Mouse (Mus musculus): ENCODE results near the gene Papss1.
A peak's percentile ranks its signal among the peaks of the same experiment; 100 is the strongest.

The Papss1 gene

GRCm38 (mm10) chr3:131636126-131636525, 71.6 kb downstream of the Papss1 start:
- no peak for DNase-seq (ENCODE audit: low spot score)

DNA sequence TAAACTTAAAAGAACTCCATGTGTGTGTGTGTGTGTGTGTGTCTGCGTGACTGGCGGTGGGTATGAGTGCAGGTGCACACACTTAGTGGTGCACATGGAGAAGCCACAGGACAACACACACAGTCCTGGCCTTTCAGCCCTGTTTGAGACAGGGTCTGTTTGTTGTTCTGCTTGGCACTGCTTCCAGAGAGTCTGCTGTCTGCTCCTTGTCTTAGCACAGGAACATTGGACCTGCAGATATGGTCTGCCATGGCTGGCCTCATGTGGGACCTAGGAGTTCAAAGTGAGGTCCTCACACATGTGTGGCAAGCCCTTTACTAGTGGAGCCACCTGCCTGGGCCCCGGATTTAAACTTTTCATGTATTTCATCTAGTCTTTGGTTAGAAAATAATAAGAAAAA, 72.4 kb downstream of the Papss1 start:
- no peak for DNase-seq (ENCODE audit: low spot score)

GRCm38 (mm10) chr3:131637664-131638063, 73.1 kb downstream of the Papss1 start:
- no peak for DNase-seq (ENCODE audit: low spot score)

- no peak for DNase-seq (ENCODE audit: low spot score)
These were observed 73.6 kb downstream of the Papss1 start for GRCm38 (mm10) chr3:131638216-131638615.

GRCm38 (mm10) chr3:131642681-131643292, 78.2 kb downstream of the Papss1 start:
- peak; percentile 3 for DNase-seq (ENCODE audit: low spot score)

GRCm38 (mm10) chr3:131645203-131645602, 80.6 kb downstream of the Papss1 start:
- DNase-seq (ENCODE audit: low spot score) = no peak

GRCm38 (mm10) chr3:131654366-131654765, 89.8 kb downstream of the Papss1 start:
- no peak for DNase-seq (ENCODE audit: low spot score)

DNA sequence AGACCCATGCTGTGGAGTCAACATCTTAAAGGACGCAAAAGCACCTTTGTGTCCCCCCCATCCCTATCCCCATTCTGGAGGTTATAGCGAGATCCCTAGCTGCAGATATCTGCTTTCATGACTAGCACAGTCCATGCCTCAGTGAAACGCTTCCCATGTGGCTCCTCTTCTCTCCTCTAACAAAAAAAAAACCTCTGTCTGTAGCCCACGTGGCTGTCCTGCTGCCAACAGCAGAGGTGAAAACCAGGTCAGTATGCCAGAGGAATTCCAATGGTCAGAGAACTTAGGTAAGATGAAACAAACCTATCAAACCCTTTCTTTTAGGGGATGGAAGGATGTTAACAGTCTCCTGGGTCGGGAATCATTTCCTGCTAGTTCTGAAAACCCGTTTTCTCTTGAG, 91.5 kb downstream of the Papss1 start:
- DNase-seq (ENCODE audit: low spot score) = no peak

- DNase-seq (ENCODE audit: low spot score) = no peak
These were observed 95.6 kb downstream of the Papss1 start for GRCm38 (mm10) chr3:131660126-131660525.

DNA sequence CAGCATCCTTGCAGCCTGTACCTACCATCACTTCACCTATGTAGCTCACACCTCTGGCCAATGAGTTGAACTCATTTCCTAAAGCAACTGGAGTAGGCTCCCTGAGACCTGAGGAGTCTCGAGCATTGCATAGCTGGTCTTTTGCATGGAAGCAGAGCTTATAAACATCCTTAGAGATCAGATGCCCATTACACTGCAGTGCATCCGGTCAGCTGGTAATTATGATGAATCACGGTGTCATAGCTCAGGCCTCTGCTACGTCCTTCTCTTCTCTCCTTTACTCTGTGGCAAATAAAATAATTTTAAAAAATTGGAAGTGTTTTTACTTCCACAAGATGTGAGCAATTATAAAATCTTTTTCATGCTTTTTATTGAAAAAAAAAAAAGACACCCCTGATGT, 96.1 kb downstream of the Papss1 start:
- DNase-seq (ENCODE audit: low spot score) = no peak

- no peak for DNase-seq (ENCODE audit: low spot score)
These were observed 98.1 kb downstream of the Papss1 start for GRCm38 (mm10) chr3:131662589-131663148.

GRCm38 (mm10) chr3:131669910-131670309, 105.3 kb downstream of the Papss1 start:
- DNase-seq (ENCODE audit: low spot score) = no peak

- no peak for DNase-seq (ENCODE audit: low spot score)
These were observed 121.5 kb downstream of the Papss1 start for GRCm38 (mm10) chr3:131686106-131686505.

DNA sequence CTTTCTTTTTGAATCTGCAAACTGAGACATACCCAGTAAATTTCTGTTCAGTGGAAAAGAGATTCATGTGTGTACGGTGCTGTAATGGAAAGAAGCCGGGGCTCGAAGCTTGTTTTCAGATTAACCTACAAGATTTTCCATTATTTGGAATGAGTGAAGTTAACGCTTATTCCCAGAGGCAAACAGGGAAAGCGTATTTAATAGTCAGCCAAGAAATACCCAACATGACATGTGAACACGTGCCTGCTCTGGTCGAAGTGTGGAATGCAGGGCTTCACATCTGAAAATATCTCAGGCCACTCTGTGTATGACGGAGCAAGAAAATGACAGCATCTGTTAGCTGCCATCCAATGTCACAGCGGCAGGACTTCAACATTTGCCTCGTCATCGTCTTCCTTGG, 125.4 kb downstream of the Papss1 start:
- DNase-seq (ENCODE audit: low spot score) = no peak

DNA sequence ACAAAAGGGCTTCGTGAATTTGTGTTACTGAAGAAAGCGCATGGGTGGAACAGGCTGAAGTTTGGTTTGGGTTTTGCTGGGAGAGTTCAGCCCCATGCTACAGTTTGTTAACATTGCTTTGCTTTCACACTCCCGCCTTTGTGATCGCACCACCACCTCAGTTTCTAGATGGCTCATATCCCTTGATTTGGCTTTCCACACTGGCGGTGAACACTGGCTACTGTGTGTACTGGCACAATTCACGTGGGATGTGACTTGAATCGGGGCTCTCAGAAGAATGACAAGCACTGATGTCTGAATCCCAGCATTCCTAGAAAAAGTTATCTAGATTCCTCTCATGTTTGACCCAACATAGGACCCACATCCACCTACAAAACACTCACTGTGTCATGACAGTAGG, 126.0 kb downstream of the Papss1 start:
- DNase-seq (ENCODE audit: low spot score) = no peak

- DNase-seq (ENCODE audit: low spot score) = no peak
These were observed 126.6 kb downstream of the Papss1 start for GRCm38 (mm10) chr3:131691202-131691601.
